Mouse (Mus musculus) lung, postnatal 0 days (tissue): ENCODE results near the gene Cers2.

Source experiments
- CTCF ChIP-seq: IDR thresholded peaks from 2 replicates; pipeline ENCODE4 v1.5.1; 2016; ENCODE audit warnings: antibody characterized with exemption, mild to moderate bottlenecking
- EP300 ChIP-seq: IDR thresholded peaks from 2 replicates; pipeline ENCODE4 v1.6.1; 2016; ENCODE audit warnings: antibody characterized with exemption, mild to moderate bottlenecking, control low read depth

DNA sequence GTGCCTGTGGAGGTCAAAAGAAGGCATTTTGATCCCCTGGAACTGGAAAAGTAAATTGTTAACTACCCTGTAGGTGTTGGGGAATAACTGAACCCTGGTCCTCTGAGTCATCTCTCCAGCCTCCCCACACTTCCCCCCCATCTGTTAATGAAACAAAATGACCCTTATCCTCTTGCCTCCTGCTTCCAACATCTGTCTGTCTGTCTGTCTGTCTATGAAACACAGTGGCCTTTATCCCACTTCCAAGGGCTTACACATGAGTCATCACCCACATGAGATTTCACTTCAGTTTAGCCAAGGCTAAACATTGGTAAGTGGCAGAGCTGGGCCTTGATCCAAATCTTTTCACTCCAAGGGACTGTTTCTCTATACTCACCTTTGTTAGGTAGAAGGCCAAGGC is 46.7 kb upstream of the Cers2 start:
- TF ChIP-seq CTCF (no peak), EP300 (no peak)
